Mouse (Mus musculus) skeletal muscle tissue, postnatal 0 days (tissue): ENCODE results near the gene Ssc4d. TPM values are rescaled to one million over a fixed set of nuclear protein-coding genes. Genes with fewer than 3 reads are reported as not detected.

ENCODE experiments used
- polyA plus RNA-seq: library from polyadenylated mRNA; unstranded; fragments of >200 nt; fragmentation: Nextera tagmentation; extraction: Ambion mirVana; gene quantifications from 2 replicates; pipeline ENCODE4 v1.2.1, GENCODE M21; 2015

Gene Ssc4d
- 1.9 and 2.0 TPM in 2 replicates for polyA plus RNA-seq

GRCm38 (mm10) chr5:135974365-135974764 is at the start of gene Ssc4d:
Gene Ssc4d, minus strand, starts transcription at chr5:135974531.

GRCm38 (mm10) chr5:135994725-135995687 is 20.7 kb upstream of the Ssc4d start, which contains the start of gene Dtx2:
Gene Dtx2, plus strand, starts transcription at chr5:135994800.

GRCm38 (mm10) chr5:135979904-135980303 is 5.6 kb upstream of the Ssc4d start, which contains the start of gene Zp3:
Gene Zp3, plus strand, starts transcription at chr5:135980099.

GRCm38 (mm10) chr5:135934481-135935175 is 39.7 kb downstream of the Ssc4d start, which contains the start of gene Ywhag:
Gene Ywhag, minus strand, starts transcription at chr5:135934616.

Other genes starting within 250 kb of the Ssc4d start
- 28.3 and 105 TPM in 2 replicates for gene Tmem120a, start 230.1 kb downstream of the Ssc4d start, polyA plus RNA-seq
- gene Styxl1, start 196.1 kb downstream of the Ssc4d start, polyA plus RNA-seq = 0.29 and 0.49 TPM in 2 replicates
- gene Mdh2, start 196.1 kb downstream of the Ssc4d start, polyA plus RNA-seq = 1,064 and 1,172 TPM in 2 replicates
- not detected in 2 replicates for gene Srrm3, start 167.6 kb downstream of the Ssc4d start, polyA plus RNA-seq
- 1,579 and 2,380 TPM in 2 replicates for gene Hspb1, start 86.6 kb downstream of the Ssc4d start, polyA plus RNA-seq
- 196 and 198 TPM in 2 replicates for gene Ywhag, start 39.9 kb downstream of the Ssc4d start, polyA plus RNA-seq
- 0.18 TPM in 1 of 2 replicates, not detected in the other for gene Zp3, start 5.6 kb upstream of the Ssc4d start, polyA plus RNA-seq
- 14.3 and 18.6 TPM in 2 replicates for gene Dtx2, start 20.3 kb upstream of the Ssc4d start, polyA plus RNA-seq
- gene Upk3b, start 64.0 kb upstream of the Ssc4d start, polyA plus RNA-seq = 0.18 TPM in 1 of 2 replicates, not detected in the other
- 0.17 and 0.19 TPM in 2 replicates for gene Upk3bl, start 80.0 kb upstream of the Ssc4d start, polyA plus RNA-seq
- gene Rasa4, start 109.4 kb upstream of the Ssc4d start, polyA plus RNA-seq = 3.7 and 4.8 TPM in 2 replicates
- 149 and 156 TPM in 2 replicates for gene Polr2j, start 142.1 kb upstream of the Ssc4d start, polyA plus RNA-seq
- 10.9 and 11.0 TPM in 2 replicates for gene Lrwd1, start 161.5 kb upstream of the Ssc4d start, polyA plus RNA-seq
- gene Alkbh4, start 161.6 kb upstream of the Ssc4d start, polyA plus RNA-seq = 9.3 and 9.4 TPM in 2 replicates
- 5.5 and 7.7 TPM in 2 replicates for gene Orai2, start 196.2 kb upstream of the Ssc4d start, polyA plus RNA-seq
- 36.6 and 43.1 TPM in 2 replicates for gene Prkrip1, start 224.4 kb upstream of the Ssc4d start, polyA plus RNA-seq